Mouse (Mus musculus) hindbrain, embryonic 10.5 days (tissue): ENCODE data around the gene Polg2. TPM values are rescaled to one million over a fixed set of nuclear protein-coding genes. Genes with fewer than 3 reads are reported as not detected.
"Not testable (repeated sequence)": the region's sequence is repeated elsewhere in the genome, so short reads cannot be mapped to it uniquely, and the experiment has no call there.

Source experiments
- DNase-seq: peaks from one replicate; pipeline ENCODE4 v3.0.0-alpha.2; 2017; ENCODE audit warnings: low spot score
- H3K27ac ChIP-seq: fragments of 300-500 bp; sonication (generic); 2 replicates; pipeline ENCODE4 v1.5.1; 2016; ENCODE audit warnings: mild to moderate bottlenecking, moderate library complexity
- H3K27me3 ChIP-seq: fragments of 300-500 bp; sonication (generic); 2 replicates; pipeline ENCODE4 v1.6.1; 2016; ENCODE audit warnings: mild to moderate bottlenecking; ENCODE audit not compliant: poor library complexity, insufficient read depth, severe bottlenecking
- H3K36me3 ChIP-seq: fragments of 300-500 bp; sonication (generic); 2 replicates; pipeline ENCODE4 v1.6.1; 2016; ENCODE audit warnings: mild to moderate bottlenecking, moderate library complexity
- H3K4me1 ChIP-seq: fragments of 300-500 bp; sonication (generic); replicated peaks from 2 replicates; pipeline ENCODE4 v1.6.1; 2016; ENCODE audit warnings: mild to moderate bottlenecking
- H3K4me3 ChIP-seq: fragments of 300-500 bp; sonication (generic); 2 replicates; pipeline ENCODE4 v1.5.1; 2016; ENCODE audit warnings: mild to moderate bottlenecking, moderate library complexity
- H3K9me3 ChIP-seq: fragments of 300-500 bp; sonication (generic); 2 replicates; pipeline ENCODE4 v1.6.1; 2016; ENCODE audit warnings: mild to moderate bottlenecking, moderate library complexity
- WGBS: fragments of 180-500 bp; shearing (Covaris S2); methylation state at CpG from one replicate; pipeline ENCODE4 v1.1.7; 2016; 5-methylcytosine and 5-hydroxymethylcytosine counted together
- polyA plus RNA-seq: library from polyadenylated mRNA; unstranded; fragments of >200 nt; fragmentation: Nextera tagmentation; extraction: Ambion mirVana; gene quantifications from 2 replicates; pipeline ENCODE4 v1.2.1, GENCODE M21; 2016

Gene Polg2
- polyA plus RNA-seq, 1 experiment from 2014 or later: 8.1 TPM

DNA sequence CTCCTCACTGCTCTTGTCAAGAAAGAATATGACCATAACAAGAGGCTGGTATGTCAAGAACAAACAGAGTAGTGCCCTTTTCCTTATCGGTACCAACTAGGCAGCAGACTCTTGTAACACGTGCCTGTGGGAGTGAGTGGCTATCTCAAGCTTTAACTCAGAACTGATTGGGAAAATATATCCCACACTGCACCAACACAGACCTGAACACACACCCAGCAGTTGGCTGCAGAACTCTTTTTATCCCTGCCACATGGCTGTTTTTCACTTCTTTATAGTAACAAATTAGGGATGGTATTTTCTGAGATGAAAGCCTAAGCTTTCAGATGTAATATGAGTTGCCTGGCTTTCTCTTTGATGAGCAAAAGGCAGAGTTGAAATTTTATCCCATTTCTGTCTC is 36.4 kb upstream of the Polg2 start:
- 87% methylated on average over 2 of the region's 2 CpGs for WGBS
- H3K4me3 ChIP-seq: no peak overlapping the region
- peaks cover 100% of the 10 kb centered on the region for H3K36me3 ChIP-seq
- H3K4me1 ChIP-seq: no peaks in the 10 kb centered on the region
- H3K27ac ChIP-seq: no peak overlapping the region
- DNase-seq: no peak
- no peaks in the 10 kb centered on the region for H3K9me3 ChIP-seq
- H3K27me3 ChIP-seq: no peaks in the 10 kb centered on the region

DNA sequence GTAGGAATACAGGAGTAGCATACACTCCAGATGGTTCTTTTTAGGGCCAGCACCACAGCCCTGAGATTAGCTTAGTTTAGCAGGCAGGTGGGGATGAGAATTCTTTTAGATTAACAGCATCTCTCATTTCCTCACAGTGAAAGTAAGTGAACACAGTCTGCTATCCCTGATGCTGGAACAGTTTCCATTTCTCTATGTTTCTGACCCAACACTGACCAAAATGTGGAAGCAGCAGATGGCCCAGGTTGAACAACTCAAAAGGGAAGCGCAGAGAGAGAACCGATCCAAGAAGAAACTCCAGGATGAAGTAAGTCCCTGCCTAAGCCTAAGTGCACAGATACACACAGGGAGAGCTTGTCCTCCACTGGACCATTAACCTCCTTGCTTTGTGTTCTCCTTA is 36.0 kb upstream of the Polg2 start:
- Histone ChIP-seq H3K36me3 (peaks cover 100% of the 10 kb centered on the region), H3K27me3 (no peaks in the 10 kb centered on the region), H3K4me3 (no peak overlapping the region), H3K4me1 (no peaks in the 10 kb centered on the region), H3K27ac (no peak overlapping the region), H3K9me3 (no peaks in the 10 kb centered on the region)
- WGBS: 93% methylated on average over 2 of the region's 2 CpGs
- no peak for DNase-seq

DNA sequence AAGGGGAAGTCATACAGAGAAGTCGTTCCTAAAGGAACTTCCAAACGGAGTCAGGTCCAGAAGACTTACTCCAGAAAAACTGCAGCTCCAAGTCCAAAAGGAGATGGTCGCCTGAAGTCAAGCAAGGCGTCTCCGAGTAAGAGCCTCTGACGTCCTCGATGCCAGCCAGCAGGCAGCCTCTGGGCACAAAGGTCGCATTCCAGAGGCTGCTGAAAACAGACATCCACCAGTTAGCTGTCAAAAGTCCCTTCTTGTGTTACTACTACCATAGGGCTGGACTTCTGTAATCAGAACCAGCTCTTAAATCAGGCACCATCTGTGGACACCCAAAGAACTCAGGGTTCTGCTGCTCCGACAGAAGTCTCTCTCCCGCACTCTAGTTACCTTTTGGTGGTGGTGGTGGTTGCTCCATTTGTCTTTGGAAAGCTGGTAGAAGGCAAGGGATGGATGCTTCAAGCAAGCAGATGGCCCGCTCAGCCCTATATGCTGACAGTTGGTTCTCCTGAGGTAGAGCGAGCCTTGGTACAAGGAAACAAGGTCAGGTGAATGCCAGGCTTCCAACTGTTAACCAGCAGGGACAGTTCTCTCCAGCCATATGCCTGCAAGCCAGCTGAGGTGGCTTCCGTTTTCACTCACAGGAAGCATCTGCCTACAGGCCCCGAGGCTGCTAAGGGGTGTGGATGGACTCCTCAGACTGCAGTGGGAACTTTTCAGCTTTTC is 35.4 kb upstream of the Polg2 start:
- peak; percentile 6 for DNase-seq
- no peaks in the 10 kb centered on the region for H3K27me3 ChIP-seq
- no peak overlapping the region for H3K27ac ChIP-seq
- H3K36me3 ChIP-seq: peaks cover 100% of the 10 kb centered on the region
- WGBS: 68% methylated on average over 14 of the region's 14 CpGs
- no peaks in the 10 kb centered on the region for H3K4me1 ChIP-seq
- H3K4me3 ChIP-seq: no peak overlapping the region
- H3K9me3 ChIP-seq: no peaks in the 10 kb centered on the region

DNA sequence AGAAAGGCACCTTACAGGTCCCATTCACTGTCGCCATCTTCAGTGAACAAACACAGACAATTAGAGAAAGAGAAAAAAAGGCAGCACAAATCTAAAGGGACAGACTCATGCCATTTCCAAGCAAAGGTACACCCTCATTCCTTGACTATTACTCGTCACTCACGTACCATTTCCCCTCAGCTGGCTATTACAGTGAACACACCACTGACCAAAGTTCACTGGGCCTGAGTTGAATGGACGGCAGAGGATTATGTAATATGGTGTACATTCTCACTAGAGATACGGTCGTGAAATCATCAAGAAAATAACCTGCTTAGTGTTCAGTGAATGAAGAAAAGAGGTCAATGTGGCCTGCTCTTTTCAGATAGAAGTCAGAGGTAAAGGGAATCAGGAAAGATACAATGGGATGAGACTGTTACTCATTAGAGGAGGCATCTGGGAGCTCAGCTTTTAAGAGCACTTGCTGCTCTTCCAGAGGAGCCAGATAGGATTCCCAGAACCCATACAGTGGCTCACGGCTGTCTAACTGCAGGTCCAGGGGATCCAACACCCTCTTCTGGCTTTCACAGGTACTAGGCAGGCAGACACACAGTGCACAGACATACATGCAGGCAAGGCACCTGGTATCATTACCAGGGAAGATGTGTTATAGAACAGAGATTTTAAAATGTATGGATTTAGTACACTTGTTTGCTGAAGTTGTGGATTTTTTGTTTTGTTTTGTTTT is 33.2 kb upstream of the Polg2 start:
- Histone ChIP-seq H3K27ac (no peak overlapping the region), H3K27me3 (no peaks in the 10 kb centered on the region), H3K4me1 (no peaks in the 10 kb centered on the region), H3K4me3 (no peak overlapping the region), H3K36me3 (peaks cover 92% of the 10 kb centered on the region), H3K9me3 (no peaks in the 10 kb centered on the region)
- WGBS: 93% methylated on average over 7 of the region's 7 CpGs
- no peak for DNase-seq

DNA sequence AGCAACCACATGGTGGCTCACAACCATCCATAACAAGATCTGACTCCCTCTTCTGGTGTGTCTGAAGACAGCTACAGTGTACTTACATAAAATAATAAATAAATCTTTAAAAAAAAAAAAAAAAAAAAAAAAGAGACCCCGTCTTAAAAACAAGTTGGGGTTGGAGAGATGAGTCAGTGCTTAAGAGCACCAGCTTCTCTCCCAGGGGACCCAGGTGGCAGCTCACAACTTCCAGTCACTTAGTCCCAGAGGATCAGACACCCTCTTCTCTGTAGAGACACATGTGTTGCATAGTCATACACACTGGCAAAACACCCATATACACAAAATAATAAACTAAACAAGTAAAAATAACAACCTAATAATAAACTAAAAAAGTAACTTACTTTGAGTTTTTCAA is 28.1 kb upstream of the Polg2 start:
- H3K36me3 ChIP-seq: peaks cover 78% of the 10 kb centered on the region
- H3K9me3 ChIP-seq, H3K27me3 ChIP-seq, H3K4me3 ChIP-seq, H3K4me1 ChIP-seq, DNase-seq, H3K27ac ChIP-seq: not testable (repeated sequence)
- 92% methylated on average over 1 of the region's 1 CpGs for WGBS

DNA sequence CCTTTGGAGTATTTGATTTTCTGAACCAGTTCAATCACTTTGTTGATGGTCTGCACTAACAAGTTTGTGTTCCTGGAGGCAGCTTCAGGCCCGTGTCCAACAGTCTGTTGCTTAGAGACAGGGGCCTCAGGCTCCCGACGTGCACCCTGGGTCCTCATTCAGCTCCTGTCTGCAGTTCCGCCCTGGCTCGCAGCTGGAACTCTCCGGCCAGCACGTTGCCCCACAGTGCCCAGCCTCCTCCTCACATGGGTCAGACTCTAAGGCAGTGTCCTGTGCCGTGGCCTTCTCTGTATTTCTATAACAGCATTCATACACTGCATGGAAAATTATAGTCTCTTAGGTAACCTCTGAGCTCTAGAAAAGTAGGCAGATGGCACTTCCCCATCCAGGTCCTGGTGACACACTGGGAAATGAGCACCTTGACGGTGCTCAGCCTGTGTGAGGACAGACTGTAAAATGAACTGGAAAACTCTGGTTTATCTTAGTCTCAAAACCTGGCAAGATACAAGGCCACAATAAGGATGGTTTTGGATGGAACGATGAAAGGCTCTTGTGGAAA is 22.8 kb upstream of the Polg2 start:
- Histone ChIP-seq H3K4me3 (no peak overlapping the region), H3K27me3 (no peaks in the 10 kb centered on the region), H3K4me1 (no peaks in the 10 kb centered on the region), H3K9me3 (peaks cover 6% of the 10 kb centered on the region; the same call in 1 of the 2 replicates), H3K27ac (no peak overlapping the region), H3K36me3 (peaks cover 90% of the 10 kb centered on the region)
- 86% methylated on average over 10 of the region's 10 CpGs for WGBS
- no peak for DNase-seq

DNA sequence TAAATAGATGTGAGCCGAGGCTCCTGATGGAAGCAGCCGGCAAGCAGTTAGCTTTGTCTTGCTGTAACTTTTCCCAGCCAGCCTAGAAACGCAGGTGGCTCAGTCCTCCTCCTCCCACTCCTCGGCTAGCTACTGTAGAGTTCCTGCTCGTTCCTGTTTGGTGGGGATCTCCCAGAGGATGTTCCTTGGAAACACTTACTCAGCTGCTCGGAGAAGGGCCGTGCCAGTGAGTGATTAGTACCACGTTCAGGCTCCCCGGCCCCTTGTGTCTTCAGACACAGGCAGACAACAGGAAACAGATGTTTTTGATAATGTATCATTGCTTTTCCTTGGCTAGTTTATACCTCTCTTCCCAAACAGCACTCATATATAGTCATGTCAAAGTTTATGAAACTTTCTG is 16.3 kb upstream of the Polg2 start:
- Histone ChIP-seq H3K4me3 (no peak overlapping the region), H3K36me3 (peaks cover 89% of the 10 kb centered on the region), H3K9me3 (peaks cover 6% of the 10 kb centered on the region; the same call in 1 of the 2 replicates), H3K27me3 (no peaks in the 10 kb centered on the region), H3K27ac (no peak overlapping the region), H3K4me1 (peaks cover under 1% of the 10 kb centered on the region; the same call in 1 of the 2 replicates)
- WGBS: 69% methylated on average over 9 of the region's 9 CpGs
- DNase-seq: no peak

DNA sequence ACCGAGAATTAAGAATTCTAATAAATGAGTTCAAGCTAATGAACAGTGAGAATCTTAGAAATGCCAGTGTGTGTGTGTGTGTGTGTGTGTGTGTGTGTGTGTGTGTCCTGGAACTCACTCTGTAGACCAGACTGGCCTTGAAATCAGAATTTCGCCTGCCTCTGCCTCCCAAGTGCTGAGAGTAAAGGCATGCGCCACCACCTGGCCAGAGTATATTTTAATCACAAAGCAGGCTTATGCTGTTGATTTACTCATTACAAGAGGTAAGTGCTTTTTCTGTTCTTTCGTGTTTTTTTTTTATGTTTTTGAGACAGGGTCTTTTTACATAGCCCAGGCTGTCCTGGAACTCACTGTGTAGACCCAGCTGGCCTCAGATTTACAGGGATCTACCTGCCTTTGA is 14.5 kb upstream of the Polg2 start:
- no peak overlapping the region for H3K27ac ChIP-seq
- DNase-seq: no peak
- peaks cover 6% of the 10 kb centered on the region; the same call in 1 of the 2 replicates for H3K9me3 ChIP-seq
- peaks cover 10% of the 10 kb centered on the region for H3K4me1 ChIP-seq
- WGBS: 66% methylated on average over 4 of the region's 4 CpGs
- no peak overlapping the region for H3K4me3 ChIP-seq
- peaks cover 71% of the 10 kb centered on the region for H3K36me3 ChIP-seq
- no peaks in the 10 kb centered on the region for H3K27me3 ChIP-seq

DNA sequence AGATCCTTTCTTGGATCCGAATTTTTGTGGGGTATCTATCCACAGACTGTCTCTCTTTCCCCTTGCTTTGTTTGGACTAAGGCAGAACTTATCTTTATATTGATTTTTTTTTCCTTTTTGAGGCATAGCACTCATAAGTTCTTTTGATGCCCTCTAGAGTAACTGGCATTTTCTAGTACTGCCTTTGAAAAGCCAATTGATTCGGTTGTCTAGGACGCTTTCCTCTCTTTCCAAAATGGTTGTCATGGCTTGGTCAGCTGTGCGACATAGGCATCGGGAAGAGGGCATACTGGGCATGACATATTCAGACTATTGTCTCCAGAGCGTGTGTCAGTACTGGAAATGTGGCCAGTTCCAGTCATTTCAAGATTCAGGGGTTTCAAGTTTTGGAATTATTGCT is 10.3 kb upstream of the Polg2 start:
- Histone ChIP-seq H3K27ac (peak overlapping the region; percentile 100), H3K4me3 (peak overlapping the region; percentile 97), H3K36me3 (peaks cover 59% of the 10 kb centered on the region), H3K27me3 (no peaks in the 10 kb centered on the region), H3K4me1 (peaks cover 25% of the 10 kb centered on the region), H3K9me3 (no peaks in the 10 kb centered on the region)
- under 1% methylated on average over 6 of the region's 6 CpGs for WGBS
- peak; percentile 20 for DNase-seq

DNA sequence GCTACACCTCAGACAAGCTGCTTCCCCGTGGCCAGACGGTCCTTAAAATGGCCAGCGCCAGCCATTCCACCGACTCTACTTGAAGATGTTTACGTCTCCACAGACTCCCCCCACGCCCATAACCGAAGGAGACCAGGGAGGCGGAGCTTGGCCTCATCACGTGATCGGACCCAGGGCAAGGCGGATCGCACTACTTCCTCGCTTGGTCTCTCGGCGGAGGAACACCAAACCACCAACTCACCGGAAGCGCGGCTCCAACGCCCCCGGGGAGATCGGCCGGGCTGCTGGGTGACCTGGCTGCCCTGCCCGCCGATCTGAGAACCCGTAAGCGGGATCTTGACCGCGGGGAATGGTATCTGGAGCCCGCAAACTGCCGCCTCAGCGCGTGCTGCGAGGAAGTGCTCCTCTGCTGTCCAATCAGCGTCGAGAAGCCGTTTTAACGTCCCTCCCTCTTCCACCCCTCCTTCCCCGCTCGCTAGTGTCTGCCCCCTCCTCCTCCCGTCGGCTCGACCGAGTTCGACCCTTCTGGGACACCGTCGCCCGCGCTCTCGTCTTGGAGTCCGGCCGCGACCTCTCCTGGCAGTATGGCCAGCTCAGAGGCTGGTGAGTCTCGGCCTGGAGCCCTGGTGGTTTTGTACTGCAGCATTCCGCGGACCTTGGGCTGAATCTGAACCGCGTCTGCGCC is 9.6 kb upstream of the Polg2 start, which contains the start of the genes Ddx5 and Cep95:
TSS of gene Ddx5 (minus strand) at position 411 of the 685 bp plus-strand sequence.
TSS of gene Cep95 (plus strand) at position 478 of the 685 bp plus-strand sequence.
- peak within 1 kb of the TSS; percentile 100 for H3K27ac ChIP-seq
- no peaks in the 10 kb centered on the region for H3K27me3 ChIP-seq
- peak; percentile 98 for DNase-seq
- WGBS: under 1% methylated on average over 58 of the region's 58 CpGs
- H3K4me1 ChIP-seq: peaks cover 25% of the 10 kb centered on the region
- peak within 1 kb of the TSS; percentile 97 for H3K4me3 ChIP-seq
- peaks cover 59% of the 10 kb centered on the region for H3K36me3 ChIP-seq
- H3K9me3 ChIP-seq: no peaks in the 10 kb centered on the region

DNA sequence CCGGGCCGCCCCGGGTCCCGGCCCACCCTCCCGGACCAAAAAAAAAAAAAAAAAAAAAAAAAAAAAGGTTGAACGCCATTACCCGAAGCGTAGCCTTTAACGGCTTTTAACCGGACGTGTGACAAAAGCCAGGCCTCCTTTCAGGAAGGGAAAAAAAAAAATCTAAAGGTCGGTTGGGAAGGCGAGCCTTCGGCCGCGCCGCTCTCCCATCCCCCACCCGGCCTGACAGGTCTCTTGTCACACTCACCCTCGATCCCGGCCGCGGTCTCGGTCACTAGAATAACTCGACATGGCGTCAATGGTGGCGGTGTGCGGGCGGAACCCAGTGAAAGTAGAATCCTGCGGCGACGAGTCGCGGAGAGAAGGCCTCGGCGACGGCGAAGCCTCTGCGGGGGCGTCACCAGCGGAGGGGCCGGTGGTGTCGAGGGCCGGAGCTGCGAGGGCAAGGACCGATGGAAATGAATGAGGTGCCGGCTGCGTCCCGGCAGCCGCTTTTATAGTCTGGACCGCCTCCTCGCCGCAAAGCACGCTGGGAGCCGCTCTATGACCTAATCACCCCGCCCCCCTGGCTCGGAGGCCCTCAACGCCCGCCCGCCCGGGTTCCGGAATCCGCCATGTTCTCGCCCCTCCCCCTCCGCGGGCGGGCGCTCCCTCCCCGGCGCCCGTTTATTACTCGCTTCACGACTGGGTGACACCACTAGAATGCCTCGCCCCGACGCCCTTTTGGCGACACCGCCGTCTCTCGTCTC is 8.9 kb upstream of the Polg2 start:
- Histone ChIP-seq H3K27me3 (no peaks in the 10 kb centered on the region), H3K4me3 (peak overlapping the region; percentile 97), H3K36me3 (peaks cover 59% of the 10 kb centered on the region), H3K4me1 (peaks cover 25% of the 10 kb centered on the region), H3K9me3 (no peaks in the 10 kb centered on the region), H3K27ac (peak overlapping the region; percentile 100)
- WGBS: under 1% methylated on average over 75 of the region's 79 CpGs
- peak; percentile 98 for DNase-seq
